Comparison of ENCODE assay signal across 8 mouse cellular contexts in genomic region chr10:111566873-111567381, GRCm38 (mm10).
DNase-seq lines count a peak whose midpoint lies in the region; ATAC-seq lines count a peak whose summit lies in the region.

No protein-coding gene starts in this region.

- peaks cover 16% of the 10 kb centered on the region; the same call in 1 of the 2 replicates for H3K4me1 ChIP-seq in embryonic facial prominence, embryonic 12.5 days
- peaks cover 37% of the 10 kb centered on the region for H3K4me1 ChIP-seq in embryonic facial prominence, embryonic 10.5 days
- peaks cover 8% of the 10 kb centered on the region; the same call in 1 of the 2 replicates for H3K4me1 ChIP-seq in forebrain, embryonic 14.5 days (ENCODE audit: control insufficient read depth, insufficient read depth, low read length)
- no peaks in the 10 kb centered on the region for H3K4me1 ChIP-seq in hindbrain, embryonic 12.5 days

- no peak overlapping the region for H3K4me3 ChIP-seq in embryonic facial prominence, embryonic 12.5 days
- H3K4me3 ChIP-seq in embryonic facial prominence, embryonic 10.5 days: no peak overlapping the region
- no peak overlapping the region for H3K4me3 ChIP-seq in forebrain, embryonic 14.5 days (ENCODE audit: low read depth, low read length)
- no peak overlapping the region for H3K4me3 ChIP-seq in hindbrain, embryonic 12.5 days

- H3K27me3 ChIP-seq in embryonic facial prominence, embryonic 12.5 days: no peaks in the 10 kb centered on the region
- no peaks in the 10 kb centered on the region for H3K27me3 ChIP-seq in embryonic facial prominence, embryonic 10.5 days (replicated peaks; ENCODE audit: low read depth, poor library complexity, severe bottlenecking)
- no peaks in the 10 kb centered on the region for H3K27me3 ChIP-seq in forebrain, embryonic 14.5 days (replicated peaks; ENCODE audit: control insufficient read depth, insufficient read depth, low read length)
- H3K27me3 ChIP-seq in hindbrain, embryonic 12.5 days: no peaks in the 10 kb centered on the region

- H3K9me3 ChIP-seq in embryonic facial prominence, embryonic 12.5 days: no peaks in the 10 kb centered on the region
- no peaks in the 10 kb centered on the region for H3K9me3 ChIP-seq in embryonic facial prominence, embryonic 10.5 days
- no peaks in the 10 kb centered on the region for H3K9me3 ChIP-seq in forebrain, embryonic 14.5 days (replicated peaks; ENCODE audit: control insufficient read depth, low read length)
- H3K9me3 ChIP-seq in hindbrain, embryonic 12.5 days (replicated peaks): no peaks in the 10 kb centered on the region

- H3K4me2 ChIP-seq in embryonic facial prominence, embryonic 12.5 days (replicated peaks): no peak overlapping the region
- H3K4me2 ChIP-seq in forebrain, embryonic 14.5 days (ENCODE audit: low read length): no peak overlapping the region
- H3K4me2 ChIP-seq in hindbrain, embryonic 12.5 days (replicated peaks): no peak overlapping the region

- H3K9ac ChIP-seq in embryonic facial prominence, embryonic 12.5 days: no peak overlapping the region
- no peak overlapping the region for H3K9ac ChIP-seq in forebrain, embryonic 14.5 days (ENCODE audit: low read length)
- no peak overlapping the region for H3K9ac ChIP-seq in hindbrain, embryonic 12.5 days

- DNase-seq in embryonic facial prominence, embryonic 10.5 days (ENCODE audit: low spot score): no peak
- peak; percentile 54 for DNase-seq in adrenal gland, postnatal 25 days
- DNase-seq in forebrain, embryonic 14.5 days (ENCODE audit: low spot score): peak; percentile 93
- peak; percentile 54 to 87 for DNase-seq in left cerebral cortex, adult 9 months (ENCODE audit: low spot score in 2 of 2)
- DNase-seq in right cerebral cortex, postnatal 14 days: peak; percentile 37

- no peaks in the 10 kb centered on the region for H3K36me3 ChIP-seq in embryonic facial prominence, embryonic 12.5 days
- no peaks in the 10 kb centered on the region for H3K36me3 ChIP-seq in embryonic facial prominence, embryonic 10.5 days (replicated peaks)
- no peaks in the 10 kb centered on the region for H3K36me3 ChIP-seq in forebrain, embryonic 14.5 days (ENCODE audit: control insufficient read depth, insufficient read depth, low read length)
- H3K36me3 ChIP-seq in hindbrain, embryonic 12.5 days: no peaks in the 10 kb centered on the region

- no peak for ATAC-seq in embryonic facial prominence, embryonic 12.5 days (ENCODE audit: insufficient number of reproducible peaks, insufficient read depth, low FRiP score, low TSS enrichment)
- ATAC-seq in forebrain, embryonic 14.5 days: peak; percentile 93
- peak; percentile 56; the same call in 1 of the 2 replicates for ATAC-seq in hindbrain, embryonic 12.5 days (ENCODE audit: low FRiP score)
- ATAC-seq in inflammation-experienced regulatory T-cells, adult 6 months: no peak

- H3K27ac ChIP-seq in embryonic facial prominence, embryonic 12.5 days: peak overlapping the region; percentile 63; the same call in 1 of the 2 replicates
- no peak overlapping the region for H3K27ac ChIP-seq in embryonic facial prominence, embryonic 10.5 days (replicated peaks)
- peak overlapping the region; percentile 77 for H3K27ac ChIP-seq in forebrain, embryonic 14.5 days (ENCODE audit: low read depth, low read length)
- H3K27ac ChIP-seq in hindbrain, embryonic 12.5 days: peak overlapping the region; percentile 5; the same call in 1 of the 2 replicates

- WGBS in embryonic facial prominence, embryonic 12.5 days: 38% methylated on average over 12 of the region's 12 CpGs
- 53% methylated on average over 12 of the region's 12 CpGs for WGBS in embryonic facial prominence, embryonic 10.5 days
- 9% methylated on average over 12 of the region's 12 CpGs for WGBS in forebrain, embryonic 14.5 days
- 60% methylated on average over 12 of the region's 12 CpGs for WGBS in hindbrain, embryonic 12.5 days

Comparison
In these comparisons a context has a peak if more than half of its experiments do, and no peak if none do; other contexts are left out.
1. ATAC-seq: peak in forebrain, embryonic 14.5 days (single experiment) and hindbrain, embryonic 12.5 days (single experiment); none in embryonic facial prominence, embryonic 12.5 days (single experiment) and inflammation-experienced regulatory T-cells, adult 6 months (single experiment).